Mouse (Mus musculus): ENCODE data around the gene Ubac2. TPM values are rescaled to one million over a fixed set of nuclear protein-coding genes. Genes with fewer than 3 reads are reported as not detected.

Ubac2 gene
- polyA plus RNA-seq, 1 experiment, result 47.1 TPM

DNA sequence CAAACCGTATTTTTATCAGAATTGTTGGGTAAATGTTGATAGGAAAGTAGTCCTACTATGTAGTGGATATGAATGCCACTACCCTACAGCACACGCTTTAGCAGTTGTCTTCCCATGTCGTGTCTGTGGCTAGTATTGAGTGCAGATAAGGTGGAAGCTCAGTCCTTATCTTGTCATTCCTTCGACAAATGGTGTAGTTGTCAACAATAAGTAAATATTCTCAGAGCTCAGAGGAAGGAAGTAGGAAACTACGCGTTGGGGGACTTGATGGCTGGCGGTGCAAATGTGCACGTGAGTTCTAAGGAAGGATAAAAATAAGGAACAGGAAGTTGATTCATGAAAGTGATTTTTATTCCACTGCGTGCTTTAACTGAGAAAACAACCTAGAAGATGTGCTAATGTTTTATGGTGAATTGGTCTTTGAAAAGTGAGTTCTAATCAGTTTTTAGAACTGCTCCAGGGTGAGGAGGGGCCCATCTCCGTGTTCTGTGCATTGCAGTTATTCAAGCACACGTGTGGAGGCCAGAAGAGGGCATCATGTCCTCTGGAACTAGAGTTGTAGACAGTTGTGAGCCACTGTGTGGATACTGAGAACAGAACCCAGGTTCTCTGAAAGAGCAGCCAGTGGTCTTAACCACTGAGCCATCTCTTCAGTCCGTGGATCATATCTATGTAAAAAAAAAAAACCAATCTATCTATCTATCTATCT is 51.0 kb downstream of the Ubac2 start:
- no peak for TF ChIP-seq CTCF (IDR thresholded peaks at IDR 0.05; ENCODE audit: insufficient read depth, low read length)
- TF ChIP-seq POLR2A (IDR thresholded peaks at IDR 0.05; ENCODE audit: borderline replicate concordance, extremely low read depth, low read depth, low read length), result no peak
- DNase-seq, result no peak
- peaks cover 10% of the 10 kb centered on the region for H3K4me1 ChIP-seq (ENCODE audit: control insufficient read depth, insufficient read depth, low read length)
- H3K4me3 ChIP-seq (replicated peaks; ENCODE audit: extremely low read depth, low read depth, low read length), result no peak overlapping the region
- WGBS, result 38% methylated on average over 12 of the region's 12 CpGs

DNA sequence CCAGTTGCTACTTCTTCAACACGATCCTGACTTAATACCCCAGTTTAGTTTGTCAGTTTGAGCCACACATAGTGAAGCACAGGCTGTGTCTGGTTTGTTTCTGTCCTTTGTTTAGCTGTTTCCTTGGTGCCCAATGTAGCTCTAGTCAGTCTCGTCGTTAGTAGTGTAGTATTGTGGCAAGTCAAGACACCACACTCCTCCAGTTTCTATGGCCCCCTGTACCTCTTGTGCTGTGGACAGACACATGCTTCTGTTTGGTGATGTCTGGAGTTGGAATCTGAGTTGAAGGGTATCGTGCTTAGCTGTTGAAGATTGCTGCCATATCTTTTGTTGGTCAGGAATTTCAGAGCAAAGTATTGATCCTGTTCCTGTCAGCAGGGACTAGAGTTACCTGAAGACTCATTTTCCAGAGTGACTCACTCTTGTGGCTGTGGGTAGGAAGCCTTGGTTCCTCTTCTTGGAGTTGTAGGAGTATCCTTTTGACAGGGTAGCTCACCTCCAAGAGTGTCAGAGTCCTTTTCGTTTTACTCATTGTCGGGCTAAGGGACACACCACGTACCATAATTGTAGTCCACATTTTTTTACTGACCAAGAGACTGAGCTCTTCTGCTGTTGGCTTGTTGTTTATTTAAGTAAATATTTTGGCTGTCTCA is 52.4 kb downstream of the Ubac2 start:
- 44% methylated on average over 7 of the region's 7 CpGs for WGBS
- peaks cover 10% of the 10 kb centered on the region for H3K4me1 ChIP-seq (ENCODE audit: control insufficient read depth, insufficient read depth, low read length)
- no peak overlapping the region for H3K4me3 ChIP-seq (replicated peaks; ENCODE audit: extremely low read depth, low read depth, low read length)
- DNase-seq, result no peak
- TF ChIP-seq POLR2A (IDR thresholded peaks at IDR 0.05; ENCODE audit: borderline replicate concordance, extremely low read depth, low read depth, low read length), result no peak
- TF ChIP-seq CTCF (IDR thresholded peaks at IDR 0.05; ENCODE audit: insufficient read depth, low read length), result no peak

DNA sequence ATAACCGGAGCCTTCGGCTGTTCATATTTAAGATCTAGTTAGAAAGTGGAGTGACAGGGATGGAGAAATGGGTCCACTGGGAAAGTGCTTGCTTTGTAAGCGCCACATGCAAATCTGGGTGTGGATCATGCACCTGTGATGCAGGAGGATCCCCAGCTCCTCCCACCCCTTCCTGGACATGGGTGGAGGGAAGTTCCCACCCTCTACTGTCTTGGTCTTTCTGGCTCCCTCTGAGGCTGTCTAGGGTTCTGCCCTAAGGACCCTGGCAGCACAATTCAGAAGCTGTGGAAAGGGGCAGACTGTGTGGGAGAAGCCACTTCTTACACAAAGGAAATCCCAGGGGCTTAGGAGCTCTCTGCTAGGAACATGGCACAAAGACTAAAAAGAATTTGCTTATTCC is 53.2 kb downstream of the Ubac2 start:
- 86% methylated on average over 3 of the region's 3 CpGs for WGBS
- TF ChIP-seq POLR2A (IDR thresholded peaks at IDR 0.05; ENCODE audit: borderline replicate concordance, extremely low read depth, low read depth, low read length), result no peak
- no peak for TF ChIP-seq CTCF (IDR thresholded peaks at IDR 0.05; ENCODE audit: insufficient read depth, low read length)
- DNase-seq, result no peak

DNA sequence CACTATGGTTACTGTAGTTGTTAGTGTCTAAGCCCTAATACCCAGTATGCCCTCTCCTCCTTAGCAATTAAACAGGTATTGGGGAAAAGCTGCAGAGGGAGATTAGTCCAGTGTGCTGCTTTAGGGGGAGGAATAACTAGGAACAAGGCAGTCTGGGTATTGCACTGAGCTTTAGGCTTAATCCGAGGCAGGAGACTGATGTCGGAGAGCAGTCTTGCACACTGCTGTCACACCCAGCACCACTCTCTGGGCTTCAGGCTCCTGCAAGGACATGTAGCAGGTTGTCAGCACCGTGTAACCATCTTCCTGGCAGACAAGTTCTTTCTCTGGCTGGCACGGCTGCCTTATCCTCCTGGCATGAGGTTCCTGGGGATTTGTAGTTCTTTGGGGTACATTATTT is 53.8 kb downstream of the Ubac2 start:
- WGBS, result 75% methylated on average over 4 of the region's 4 CpGs
- Histone ChIP-seq H3K4me1 (ENCODE audit: control insufficient read depth, insufficient read depth, low read length) (peaks cover 10% of the 10 kb centered on the region), H3K4me3 (replicated peaks; ENCODE audit: extremely low read depth, low read depth, low read length) (no peak overlapping the region)
- no peak for DNase-seq
- TF ChIP-seq POLR2A (IDR thresholded peaks at IDR 0.05; ENCODE audit: borderline replicate concordance, extremely low read depth, low read depth, low read length) (no peak), CTCF (IDR thresholded peaks at IDR 0.05; ENCODE audit: insufficient read depth, low read length) (no peak)

More for the DNA sequence above, 53.2 kb downstream of the Ubac2 start:
- H3K4me3 ChIP-seq (replicated peaks; ENCODE audit: extremely low read depth, low read depth, low read length), result no peak overlapping the region
- peaks cover 10% of the 10 kb centered on the region for H3K4me1 ChIP-seq (ENCODE audit: control insufficient read depth, insufficient read depth, low read length)

DNA sequence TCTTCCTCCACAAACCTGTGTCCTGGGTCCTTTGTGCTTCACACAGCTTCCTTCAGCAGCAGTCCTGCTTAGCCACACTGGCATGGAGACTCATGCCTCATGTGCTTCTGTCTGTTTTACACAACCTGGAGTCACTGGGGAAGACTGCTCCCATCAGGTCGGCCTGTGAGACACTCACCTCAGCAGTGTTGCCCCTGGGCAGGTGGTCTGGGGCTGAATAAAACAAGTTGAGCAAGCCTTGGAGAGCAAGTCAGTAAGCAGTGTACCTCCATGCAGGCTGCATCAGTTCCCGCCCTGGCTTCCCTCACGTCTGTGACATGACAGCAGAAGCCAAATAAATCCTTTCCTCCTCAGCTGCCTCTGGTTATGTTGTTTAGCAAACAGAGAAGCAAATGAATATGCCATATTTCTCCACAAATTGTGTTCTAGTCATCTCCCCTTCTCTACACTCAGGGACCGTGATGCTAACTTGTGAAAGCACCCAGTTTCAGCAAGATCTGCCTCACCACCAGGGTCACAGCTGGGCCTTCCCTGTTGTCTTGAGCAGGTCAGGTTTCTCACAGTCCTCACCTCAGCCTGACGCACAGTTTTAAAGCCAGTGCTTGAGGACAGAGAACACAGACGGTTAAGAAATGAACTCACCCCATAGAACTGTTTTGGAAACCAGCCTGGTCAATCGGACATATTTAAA is 55.6 kb downstream of the Ubac2 start:
- TF ChIP-seq POLR2A (IDR thresholded peaks at IDR 0.05; ENCODE audit: borderline replicate concordance, extremely low read depth, low read depth, low read length) (no peak), CTCF (IDR thresholded peaks at IDR 0.05; ENCODE audit: insufficient read depth, low read length) (no peak)
- DNase-seq, result no peak
- 87% methylated on average over 7 of the region's 7 CpGs for WGBS
- no peak overlapping the region for H3K4me3 ChIP-seq (replicated peaks; ENCODE audit: extremely low read depth, low read depth, low read length)
- peaks cover 10% of the 10 kb centered on the region for H3K4me1 ChIP-seq (ENCODE audit: control insufficient read depth, insufficient read depth, low read length)

DNA sequence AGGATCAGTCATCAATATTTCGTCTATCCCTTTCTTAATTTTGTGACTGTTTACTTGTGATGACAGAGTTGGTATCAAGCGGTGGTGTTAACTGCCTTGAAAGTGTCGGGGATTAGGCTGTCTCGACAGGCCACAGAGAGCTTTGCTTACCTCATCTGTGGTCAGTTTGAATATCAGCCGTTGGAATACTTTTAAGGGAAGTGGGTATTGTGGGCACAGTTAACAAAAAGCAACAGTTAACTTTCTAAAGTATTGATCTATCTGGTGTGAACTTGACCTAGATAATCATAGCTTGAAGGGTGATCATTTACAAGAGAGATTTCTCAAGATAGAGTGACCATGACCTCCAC is 56.2 kb downstream of the Ubac2 start:
- peaks cover 10% of the 10 kb centered on the region for H3K4me1 ChIP-seq (ENCODE audit: control insufficient read depth, insufficient read depth, low read length)
- WGBS, result 77% methylated on average over 5 of the region's 5 CpGs
- TF ChIP-seq POLR2A (IDR thresholded peaks at IDR 0.05; ENCODE audit: borderline replicate concordance, extremely low read depth, low read depth, low read length), result no peak
- no peak for TF ChIP-seq CTCF (IDR thresholded peaks at IDR 0.05; ENCODE audit: insufficient read depth, low read length)
- H3K4me3 ChIP-seq (replicated peaks; ENCODE audit: extremely low read depth, low read depth, low read length), result no peak overlapping the region
- no peak for DNase-seq

DNA sequence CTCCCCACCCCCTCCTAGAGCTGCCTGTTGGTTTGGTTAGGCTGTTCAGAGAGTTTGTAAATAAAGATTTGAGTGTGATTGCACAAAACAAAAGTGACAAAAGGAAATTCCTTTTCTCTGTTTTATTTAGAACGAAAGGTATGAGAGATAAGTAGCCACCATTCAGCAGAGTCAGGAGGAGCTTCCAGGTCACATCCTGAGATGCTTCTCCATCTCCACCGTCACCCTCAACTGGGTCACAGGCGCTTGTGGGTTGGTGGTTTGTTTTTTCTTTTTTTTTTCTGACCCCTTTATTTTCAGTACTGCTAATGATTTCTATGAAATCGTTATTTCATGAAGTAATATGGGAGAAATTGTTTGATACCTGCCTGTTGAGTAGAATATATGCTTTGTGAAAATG is 57.9 kb downstream of the Ubac2 start:
- 89% methylated on average over 4 of the region's 4 CpGs for WGBS
- DNase-seq, result no peak
- no peak overlapping the region for H3K4me3 ChIP-seq (replicated peaks; ENCODE audit: extremely low read depth, low read depth, low read length)

DNA sequence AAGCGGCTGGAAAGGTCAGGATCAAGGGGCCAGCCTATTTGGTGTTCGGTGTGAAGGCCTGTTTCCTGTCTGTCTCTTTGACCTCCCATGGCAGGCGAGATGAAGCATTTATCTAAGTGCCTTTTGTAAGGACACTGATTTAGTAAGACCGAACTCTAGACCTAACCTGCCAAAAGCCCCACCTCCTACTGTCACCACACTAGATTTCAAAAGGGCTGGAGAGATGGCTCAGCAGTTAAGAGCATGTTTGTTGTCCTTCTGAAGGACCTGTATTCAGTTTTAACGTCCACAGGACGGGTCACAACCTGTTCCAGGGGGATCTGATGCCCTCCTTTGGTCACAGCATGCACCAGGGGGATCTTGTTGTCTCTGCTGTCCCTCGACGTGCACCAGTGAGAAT is 58.4 kb downstream of the Ubac2 start:
- Histone ChIP-seq H3K4me1 (ENCODE audit: control insufficient read depth, insufficient read depth, low read length) (peaks cover 6% of the 10 kb centered on the region), H3K4me3 (replicated peaks; ENCODE audit: extremely low read depth, low read depth, low read length) (no peak overlapping the region)
- 75% methylated on average over 8 of the region's 8 CpGs for WGBS
- no peak for DNase-seq
- TF ChIP-seq CTCF (IDR thresholded peaks at IDR 0.05; ENCODE audit: insufficient read depth, low read length) (no peak), POLR2A (IDR thresholded peaks at IDR 0.05; ENCODE audit: borderline replicate concordance, extremely low read depth, low read depth, low read length) (no peak)

More for the DNA sequence above, 57.9 kb downstream of the Ubac2 start:
- H3K4me1 ChIP-seq (ENCODE audit: control insufficient read depth, insufficient read depth, low read length), result peaks cover 8% of the 10 kb centered on the region
- TF ChIP-seq CTCF (IDR thresholded peaks at IDR 0.05; ENCODE audit: insufficient read depth, low read length) (no peak), POLR2A (IDR thresholded peaks at IDR 0.05; ENCODE audit: borderline replicate concordance, extremely low read depth, low read depth, low read length) (no peak)

DNA sequence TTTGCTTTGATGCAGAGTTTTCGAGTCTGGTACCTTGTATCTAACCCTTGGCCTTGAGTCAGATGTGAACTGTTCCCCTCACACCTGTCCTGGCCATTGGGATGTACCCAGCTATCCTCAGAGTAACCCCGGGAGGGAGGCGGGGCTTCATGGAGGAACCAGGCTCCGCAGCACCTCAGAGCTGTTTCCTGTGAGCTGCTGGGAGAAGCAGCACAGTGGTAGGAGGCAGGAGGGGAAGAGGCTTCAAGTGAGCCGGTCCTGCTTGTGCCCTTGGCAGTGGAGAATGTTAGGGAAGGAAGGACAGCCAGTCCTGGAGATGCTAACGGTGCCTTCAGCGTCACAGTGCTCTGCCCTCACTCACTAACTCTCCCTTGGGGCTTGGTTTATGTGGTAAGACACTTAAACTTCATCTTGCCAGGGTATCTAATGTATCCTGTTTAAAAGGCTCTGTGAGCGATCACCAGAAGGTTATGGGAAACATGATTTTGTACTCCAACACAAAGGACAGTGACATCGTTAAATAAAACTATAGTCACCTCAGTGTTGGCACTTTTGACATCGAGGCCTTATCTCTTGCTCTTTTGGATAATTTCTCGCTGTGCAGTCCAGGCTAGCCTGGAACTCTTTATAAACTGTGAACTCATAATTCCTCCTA is 59.3 kb downstream of the Ubac2 start:
- Histone ChIP-seq H3K4me3 (replicated peaks; ENCODE audit: extremely low read depth, low read depth, low read length) (no peak overlapping the region), H3K4me1 (ENCODE audit: control insufficient read depth, insufficient read depth, low read length) (0 out of 2 replicates have a peak, but pooled peaks cover 3% of the 10 kb centered on the region)
- WGBS, result 62% methylated on average over 11 of the region's 11 CpGs
- TF ChIP-seq CTCF (IDR thresholded peaks at IDR 0.05; ENCODE audit: insufficient read depth, low read length), result no peak
- peak; percentile 25; the same call in 1 of the 2 replicates for TF ChIP-seq POLR2A (IDR thresholded peaks at IDR 0.05; ENCODE audit: borderline replicate concordance, extremely low read depth, low read depth, low read length)
- no peak for DNase-seq

Data from lung, adult 2 months (tissue).